Mouse (Mus musculus) WW6 (cell line): ENCODE measurements around the gene Nfkbid.
A peak's percentile ranks its signal among the peaks of the same experiment; 100 is the strongest.

Source experiments
- DNase-seq: peaks from one replicate; pipeline ENCODE4 v3.0.0-alpha.2; 2013; ENCODE audit warnings: low read depth, low spot score

The Nfkbid gene

DNA sequence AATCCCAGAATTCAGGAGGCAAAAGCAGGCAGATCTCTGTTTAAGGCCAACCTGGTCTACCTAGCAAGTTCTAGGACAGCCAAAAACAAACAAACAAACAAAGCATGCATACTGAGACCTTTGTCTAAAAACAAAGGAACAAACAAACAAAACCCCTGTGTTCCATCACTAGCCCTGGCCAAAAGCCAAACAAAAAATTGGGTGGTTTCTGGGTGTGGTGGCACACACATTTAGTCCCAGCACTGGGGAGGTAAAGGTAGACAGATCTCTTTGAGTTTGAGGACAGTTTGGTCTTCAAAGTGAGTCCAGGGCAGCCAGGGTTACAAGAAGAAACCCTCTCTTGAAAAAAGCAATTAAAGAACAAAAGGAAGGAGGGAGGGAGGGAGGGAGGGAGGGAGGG lies 7.8 kb downstream of the Nfkbid start:
- no peak for DNase-seq

DNA sequence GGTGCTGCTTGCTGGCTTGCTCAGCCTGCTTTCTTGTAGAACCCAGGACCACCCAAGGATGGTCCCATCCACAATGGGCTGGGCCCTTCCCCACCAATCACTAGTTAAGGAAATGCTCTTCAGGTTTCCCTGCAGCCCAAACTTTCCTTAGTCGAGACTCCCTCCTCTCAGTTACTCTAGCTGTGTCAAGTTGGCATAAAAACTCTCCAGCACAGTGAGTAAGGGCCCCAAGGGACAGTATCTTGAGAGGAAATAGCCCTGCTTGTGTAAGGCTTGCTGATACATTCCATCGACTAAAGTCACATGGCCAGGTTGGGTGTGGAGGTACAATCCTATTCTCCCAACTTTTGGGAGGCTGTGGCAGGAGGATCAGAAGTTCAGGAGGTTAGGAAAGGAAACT lies 8.7 kb downstream of the Nfkbid start:
- no peak for DNase-seq

DNA sequence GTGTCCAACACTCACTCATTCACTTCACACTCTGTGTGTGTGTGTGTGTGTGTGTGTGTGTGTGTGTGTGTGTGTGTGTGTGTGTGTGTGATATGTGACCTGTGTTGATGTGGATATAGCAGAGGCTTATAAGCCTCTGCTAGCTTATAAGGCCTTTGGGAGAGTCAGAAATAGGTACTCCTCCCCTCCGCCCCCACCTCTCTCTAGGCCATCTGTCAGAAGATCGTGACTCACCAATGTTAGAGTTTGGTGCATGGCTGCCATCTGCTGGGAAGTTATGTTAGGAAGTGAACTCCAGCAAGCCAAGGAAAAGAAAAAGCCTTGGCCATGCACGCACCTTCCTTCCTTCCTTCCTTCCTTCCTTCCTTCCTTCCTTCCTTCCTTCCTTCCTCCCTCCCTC lies 10.3 kb downstream of the Nfkbid start:
- DNase-seq = no peak

DNA sequence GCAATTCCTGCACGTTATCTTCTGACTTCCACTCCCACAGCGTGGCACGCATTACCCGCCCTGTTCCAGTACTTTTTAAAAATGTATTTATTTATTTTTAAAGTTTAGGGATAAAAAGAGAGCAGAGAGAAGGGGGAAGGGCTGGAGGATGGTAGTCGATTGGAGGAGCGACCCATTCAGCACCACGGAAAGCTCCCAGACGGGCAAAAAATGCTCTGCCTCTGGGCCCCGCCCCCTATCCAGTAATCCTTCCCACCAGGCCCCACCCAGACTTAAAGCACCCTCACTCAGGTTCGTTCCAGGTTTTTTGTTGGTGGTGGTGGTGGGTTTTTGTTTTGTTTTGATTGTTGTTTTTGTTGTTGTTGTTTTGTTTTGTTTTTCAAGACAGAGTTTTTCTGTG lies 12.7 kb downstream of the Nfkbid start:
- DNase-seq = no peak

DNA sequence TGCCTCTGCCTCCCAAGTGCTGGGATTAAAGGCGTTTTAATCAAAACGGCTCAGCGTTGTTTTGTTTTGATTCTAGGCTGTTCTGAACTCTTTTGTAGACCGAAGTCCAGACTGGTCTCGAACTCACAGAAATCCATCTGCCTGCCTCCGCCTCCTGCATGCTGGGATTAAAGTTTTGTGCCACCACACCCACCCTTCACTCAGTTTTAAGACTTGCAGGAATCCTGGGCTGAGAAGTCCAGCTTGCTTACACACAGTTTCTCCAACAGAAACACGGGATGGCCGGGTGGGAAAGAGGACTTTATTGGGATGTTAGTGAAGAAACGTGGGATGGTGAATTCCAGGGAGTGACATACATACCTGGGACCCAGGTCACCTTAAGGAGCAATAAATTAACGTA lies 13.2 kb downstream of the Nfkbid start:
- no peak for DNase-seq

DNA sequence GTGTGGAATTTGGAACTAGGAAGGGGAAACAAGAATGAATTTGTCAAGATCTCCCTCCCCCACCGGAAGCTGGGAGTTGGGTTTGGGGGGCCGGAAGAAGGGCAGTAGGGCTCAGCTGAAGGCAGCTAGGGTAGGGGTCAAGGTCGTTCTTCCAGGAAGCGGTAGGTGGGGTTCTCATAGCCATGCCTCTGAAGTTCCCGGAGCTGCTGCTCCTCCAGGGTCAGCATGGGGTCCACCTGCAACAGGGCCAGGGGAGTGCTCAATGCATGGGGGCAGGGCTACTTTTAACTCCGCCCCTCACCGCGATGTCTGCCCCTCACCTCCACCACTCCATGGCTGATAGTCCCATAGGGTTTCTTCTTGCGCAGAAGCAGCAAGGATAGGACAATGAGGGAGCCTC lies 13.6 kb downstream of the Nfkbid start:
- no peak for DNase-seq

DNA sequence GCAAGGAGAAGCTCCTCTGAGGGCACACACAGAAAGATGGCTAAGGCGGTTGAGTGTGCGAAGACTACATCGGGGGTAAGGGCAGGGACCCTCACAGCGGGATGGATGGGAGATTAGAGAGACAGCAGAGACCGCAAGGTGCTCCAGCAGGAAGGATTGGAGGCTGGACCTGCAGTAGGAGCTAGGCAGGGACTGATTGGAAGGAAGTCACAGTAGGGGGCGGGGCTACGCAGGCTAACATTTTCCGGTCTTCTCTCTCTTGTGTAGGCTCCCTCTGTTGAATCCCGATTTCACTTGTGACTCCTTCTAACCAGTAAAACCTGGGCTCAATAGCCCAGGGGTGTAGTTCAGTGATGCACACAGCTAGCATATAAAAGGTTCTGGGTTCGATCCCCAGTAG lies 15.3 kb downstream of the Nfkbid start:
- no peak for DNase-seq

DNA sequence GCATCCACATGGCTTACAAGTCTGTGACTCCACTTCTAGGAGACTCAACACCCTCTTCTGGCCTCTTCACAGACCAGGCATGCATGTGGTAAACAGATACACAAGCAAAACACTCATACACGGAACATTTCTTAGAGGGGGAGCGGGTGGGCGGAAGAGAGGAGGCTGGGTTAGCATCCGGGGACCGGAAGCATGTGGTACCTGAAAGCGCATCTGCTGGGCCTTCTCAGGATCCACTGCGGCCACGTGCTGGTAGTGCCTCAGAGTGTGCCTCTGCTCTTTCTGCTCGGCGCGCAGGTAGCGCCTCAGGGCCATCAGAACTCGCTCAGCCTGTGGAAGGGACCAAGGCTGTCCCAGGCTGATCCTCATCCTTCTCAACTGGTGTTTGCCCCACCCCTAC lies 18.2 kb downstream of the Nfkbid start:
- DNase-seq = no peak

DNA sequence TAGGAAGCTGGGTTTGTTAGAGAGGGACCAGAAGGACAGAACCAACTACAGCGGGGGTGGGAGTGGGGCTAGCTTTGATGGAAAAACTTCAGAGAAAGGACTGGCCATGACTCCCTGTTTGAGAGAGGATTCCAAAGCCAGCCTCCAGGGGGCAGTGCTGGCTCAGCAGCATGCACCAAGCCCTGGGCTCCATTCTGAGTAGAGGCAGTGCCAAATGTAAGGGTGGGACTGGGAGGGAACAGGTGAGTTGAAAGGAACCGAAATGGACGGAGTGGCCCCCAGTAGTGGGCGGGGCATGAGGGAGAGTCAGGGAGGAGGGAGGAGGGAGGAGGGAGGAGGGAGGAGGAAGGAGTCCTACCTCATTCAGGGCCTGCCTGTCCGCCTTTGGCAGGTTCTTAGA lies 19.2 kb downstream of the Nfkbid start:
- peak; percentile 57 for DNase-seq

DNA sequence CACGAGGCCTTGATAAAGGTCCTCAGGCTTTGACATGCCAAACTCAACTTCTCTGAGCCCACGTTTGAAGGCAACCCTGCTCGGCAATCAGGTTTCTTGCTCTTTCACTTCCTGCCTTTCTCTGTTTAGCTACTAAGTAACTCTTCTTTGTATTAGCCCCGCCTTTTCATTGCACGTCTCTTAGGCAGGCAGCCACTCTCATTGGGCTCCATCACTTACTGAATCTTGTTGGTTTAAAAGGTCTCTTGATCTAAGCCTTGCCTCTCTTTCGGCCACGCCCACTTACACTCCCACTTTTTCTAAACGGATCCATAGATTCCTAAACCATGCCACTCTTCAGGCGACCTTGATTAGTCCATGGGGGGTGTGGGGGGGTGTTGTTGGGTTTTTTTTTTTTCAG lies 22.2 kb downstream of the Nfkbid start:
- no peak for DNase-seq

DNA sequence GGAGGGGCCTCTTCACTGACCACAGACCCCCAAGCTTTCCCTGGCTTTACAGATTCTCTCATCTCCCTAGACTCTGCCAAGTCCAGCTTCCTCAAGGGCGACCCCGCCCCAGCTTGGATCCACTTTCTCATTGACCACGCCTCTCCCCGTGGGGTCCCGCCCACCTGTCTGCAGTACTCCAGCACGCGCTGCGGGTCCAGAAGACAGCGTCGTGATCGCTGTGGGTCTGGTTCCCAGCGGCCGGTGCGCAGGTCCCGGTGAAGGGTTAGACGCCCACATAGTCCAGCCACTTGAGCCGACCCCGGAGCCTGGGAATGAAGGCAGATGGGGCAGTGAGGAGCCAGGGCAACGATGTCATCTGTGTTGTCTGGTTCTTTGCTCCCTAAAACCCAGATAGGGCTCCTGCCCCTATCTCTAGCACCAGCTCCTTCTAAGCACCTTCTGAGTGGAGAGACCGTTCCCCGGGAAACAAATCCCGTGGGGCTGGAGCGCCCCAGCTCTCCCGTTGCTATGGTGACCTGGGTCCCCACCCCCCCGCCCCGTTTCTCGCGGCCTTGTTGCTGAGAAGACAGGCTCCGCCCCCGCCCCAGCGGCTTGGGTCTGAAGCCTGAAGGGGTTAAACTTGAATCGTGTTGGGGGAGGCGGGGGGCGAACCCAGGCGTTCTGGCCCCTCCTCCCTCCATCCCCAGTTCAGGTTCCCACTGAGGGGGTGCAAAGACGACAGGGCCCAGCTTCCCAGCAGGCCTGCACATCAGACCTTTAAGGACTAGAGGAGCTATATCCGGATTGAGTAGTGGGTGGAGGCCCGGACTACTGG lies 22.8 kb downstream of the Nfkbid start:
- DNase-seq = no peak

DNA sequence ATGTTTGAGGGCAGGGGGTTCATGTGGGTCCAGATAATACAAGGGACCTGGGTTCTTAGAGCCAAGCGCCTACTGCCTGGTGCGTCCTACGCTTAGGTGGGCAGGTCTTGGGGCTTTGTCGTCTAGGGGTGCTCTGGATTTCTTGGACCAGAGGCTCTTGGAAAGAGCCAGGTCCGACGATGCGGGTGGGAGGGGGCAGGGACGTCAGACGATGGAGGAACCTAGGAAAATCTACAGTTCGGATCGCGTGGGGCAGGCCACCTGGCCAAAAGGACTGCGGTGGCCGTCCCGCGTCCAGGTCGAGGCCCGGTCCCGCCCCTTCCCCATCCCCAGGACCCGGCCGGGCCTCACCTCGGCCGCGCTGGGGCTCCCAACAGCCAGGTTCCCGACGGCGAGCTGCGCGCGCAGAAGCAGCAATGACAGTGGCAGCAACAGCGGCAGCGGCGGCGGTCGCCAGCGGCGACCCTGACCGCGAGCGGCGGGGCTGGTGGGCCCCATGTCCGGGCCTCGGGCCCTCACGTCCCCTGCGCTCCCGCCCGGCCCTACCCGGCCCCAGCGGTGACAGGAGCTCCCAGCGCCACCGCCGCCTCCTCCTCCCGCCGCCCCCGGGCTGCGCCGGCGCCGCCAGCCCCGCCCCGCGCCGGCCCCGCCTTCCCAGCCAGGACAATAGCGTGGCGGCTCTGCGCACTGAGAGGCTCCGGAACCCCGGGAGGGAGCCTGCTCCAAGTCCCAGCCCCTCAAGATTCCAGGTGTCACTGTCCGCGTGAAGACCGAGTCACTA lies 23.6 kb downstream of the Nfkbid start, which contains the start of gene Aplp1:
TSS of gene Aplp1 (minus strand) at position 565 of the 781 bp plus-strand sequence.
- DNase-seq = no peak

DNA sequence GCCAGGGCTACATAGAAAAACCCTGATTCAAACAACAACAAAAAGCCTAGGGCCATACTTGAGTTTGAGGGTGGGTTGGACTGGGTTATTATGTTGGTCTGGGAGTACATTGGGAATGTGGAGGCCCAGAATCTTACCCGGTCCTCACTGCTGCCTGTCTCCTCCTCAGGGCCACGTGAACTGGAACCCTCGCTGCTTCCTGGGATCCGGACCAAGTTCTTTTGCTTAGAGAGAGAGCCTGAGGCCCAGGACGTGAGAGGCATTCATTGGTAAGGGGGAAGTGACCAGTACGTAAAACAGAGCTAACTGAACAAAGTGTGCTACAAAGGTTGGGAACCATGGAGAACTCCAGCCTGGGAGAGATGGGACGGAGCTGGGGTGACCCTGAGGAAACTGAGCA lies 28.7 kb downstream of the Nfkbid start:
- DNase-seq = no peak

DNA sequence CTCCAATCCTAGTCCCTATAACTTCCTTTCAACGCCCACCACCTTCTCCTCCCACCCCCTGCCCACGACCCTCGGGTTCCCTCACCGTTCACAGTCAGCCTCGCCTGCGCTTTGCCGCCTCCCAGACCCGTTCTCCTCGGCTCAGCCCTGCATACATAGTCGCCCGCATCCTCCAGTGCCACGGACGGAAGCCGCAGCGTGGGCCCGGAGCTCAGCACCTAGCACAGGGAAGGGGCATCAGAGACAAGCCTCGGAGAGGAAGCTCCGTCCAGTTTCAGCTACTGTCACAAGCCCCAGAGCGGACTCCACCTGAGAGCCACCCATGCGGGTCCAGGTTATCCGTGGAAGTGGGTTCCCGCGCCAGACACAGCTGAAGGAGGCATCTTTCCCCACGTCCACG lies 31.8 kb downstream of the Nfkbid start:
- no peak for DNase-seq

DNA sequence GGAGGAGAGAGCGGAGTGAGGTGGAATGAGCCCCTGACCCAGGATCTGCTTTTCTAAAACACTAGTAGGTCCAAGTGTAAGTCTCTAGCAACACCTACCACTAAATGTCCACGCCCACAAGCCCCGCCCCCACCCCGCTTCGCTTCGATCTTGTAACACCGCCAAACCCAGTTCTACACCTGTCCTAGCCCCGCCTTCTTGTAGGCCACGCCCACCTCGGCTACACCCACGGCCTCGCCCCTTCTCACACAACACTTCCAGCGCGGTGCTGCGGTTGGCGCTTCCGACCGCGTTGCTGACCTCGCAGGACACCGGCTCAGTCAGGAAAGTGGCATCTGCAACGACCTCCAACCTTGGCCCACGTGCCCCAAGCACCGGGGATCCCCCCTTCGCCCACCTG lies 32.2 kb downstream of the Nfkbid start:
- DNase-seq = peak; percentile 70

DNA sequence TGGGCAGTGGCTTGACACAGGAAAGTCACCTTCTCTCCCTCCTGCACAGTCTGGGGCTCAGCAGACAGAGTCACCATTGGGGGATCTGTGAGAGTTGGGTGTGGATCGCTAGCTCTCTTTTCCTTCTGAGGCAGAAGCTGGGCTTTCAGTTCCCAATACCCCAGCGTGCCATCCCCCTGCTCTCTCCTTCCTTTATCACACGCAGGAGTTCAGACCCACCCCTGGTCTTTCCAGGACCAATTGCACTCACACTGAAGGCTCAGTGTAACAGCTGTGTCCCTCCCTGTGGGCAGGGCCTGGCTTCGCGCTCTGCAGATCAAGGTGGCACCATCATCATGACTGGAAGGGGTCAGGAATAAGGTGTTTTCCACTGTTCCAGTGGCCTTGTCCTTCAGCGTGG lies 32.7 kb downstream of the Nfkbid start:
- no peak for DNase-seq

DNA sequence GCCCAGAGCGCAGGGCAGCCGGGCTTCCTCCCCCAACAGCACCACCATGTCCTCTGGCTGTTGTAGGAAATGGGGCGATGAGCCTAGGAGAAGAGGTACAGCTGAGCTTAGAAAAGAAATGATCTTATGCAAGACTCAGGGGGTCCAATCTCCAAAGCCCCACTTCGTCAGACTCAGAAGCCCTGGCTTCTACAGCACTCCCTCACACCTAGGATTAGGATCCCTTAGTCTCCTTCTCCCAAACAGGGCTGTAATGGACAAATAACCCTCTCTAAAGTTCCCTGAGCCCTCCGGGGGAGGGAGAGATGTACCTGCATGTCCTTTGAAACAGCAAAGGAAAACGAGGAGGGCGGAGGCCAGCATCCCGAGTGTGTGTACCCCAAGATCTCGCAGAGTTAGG lies 35.0 kb downstream of the Nfkbid start:
- no peak for DNase-seq

DNA sequence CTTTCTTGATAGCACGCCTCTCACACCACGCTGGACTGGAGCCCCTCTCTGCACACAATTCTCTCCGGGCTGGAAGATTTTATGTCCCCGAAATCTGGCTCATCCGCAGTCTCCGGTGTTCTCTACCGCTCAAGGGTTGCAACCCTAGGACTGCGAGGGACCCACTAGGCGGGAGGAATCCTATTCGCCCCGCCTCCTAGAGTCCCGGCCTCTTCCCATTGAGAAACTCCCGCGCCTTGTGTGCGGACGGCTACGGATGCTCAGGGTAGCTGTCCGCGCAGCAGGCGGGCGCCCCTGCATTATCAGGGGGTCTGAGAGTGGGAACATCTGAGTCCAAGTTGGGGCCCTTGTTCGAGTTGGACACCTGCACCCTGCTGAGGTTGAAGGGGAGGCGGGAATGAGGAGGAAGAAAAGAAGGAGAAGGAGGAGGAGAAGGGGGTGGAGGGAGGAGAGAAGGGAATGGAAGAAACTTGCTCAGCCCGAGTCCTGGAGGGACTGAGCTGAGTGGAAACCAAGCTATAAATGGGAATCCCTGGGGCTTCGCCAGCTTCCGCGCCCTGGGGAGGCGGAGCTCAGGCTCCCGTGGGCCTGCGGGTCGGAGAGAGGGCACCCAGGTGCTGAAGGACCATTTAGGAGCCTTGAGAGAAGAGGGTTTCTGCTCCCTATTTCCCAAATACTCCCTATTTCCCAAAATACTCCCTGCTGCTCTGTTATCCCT lies 35.5 kb downstream of the Nfkbid start:
- no peak for DNase-seq

DNA sequence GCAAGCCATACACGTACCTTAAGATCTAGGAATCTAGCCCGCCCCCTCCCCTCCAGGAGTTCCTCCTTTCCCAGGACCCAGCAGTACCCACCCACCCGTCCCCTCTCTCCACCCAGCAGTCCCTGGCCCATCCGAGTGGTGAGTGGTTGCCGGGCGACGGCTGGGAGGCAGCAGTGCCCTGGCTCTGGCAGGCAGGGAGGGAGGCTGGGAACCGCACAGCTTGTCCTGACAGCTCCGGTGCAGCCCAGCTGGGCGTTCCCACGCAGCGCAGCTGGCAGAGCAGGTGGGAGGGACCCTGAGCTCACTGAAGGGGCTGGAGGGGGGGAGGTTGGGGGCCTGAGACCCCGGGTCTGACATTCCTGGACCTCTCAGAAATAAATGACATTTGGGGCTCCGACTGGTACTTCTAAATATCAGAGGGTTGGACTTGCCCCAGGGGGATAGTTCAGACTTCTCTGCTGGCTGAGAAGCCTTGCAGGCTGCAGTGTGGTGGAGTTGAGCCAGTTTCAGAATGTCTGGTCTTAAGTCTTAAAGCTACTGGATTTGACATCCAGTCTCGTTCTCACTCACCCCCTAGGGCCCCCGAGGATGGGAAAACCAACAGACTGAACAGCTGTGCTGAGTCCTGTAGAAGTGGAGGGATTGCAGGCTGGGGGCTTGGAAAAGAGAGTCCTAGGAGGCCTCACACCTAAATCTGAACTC lies 36.2 kb downstream of the Nfkbid start, which contains the start of the genes Kirrel2 and Nphs1:
TSS of gene Kirrel2 (minus strand) at position 62 of the 702 bp plus-strand sequence.
TSS of gene Nphs1 (plus strand) at position 687 of the 702 bp plus-strand sequence.
- no peak for DNase-seq

DNA sequence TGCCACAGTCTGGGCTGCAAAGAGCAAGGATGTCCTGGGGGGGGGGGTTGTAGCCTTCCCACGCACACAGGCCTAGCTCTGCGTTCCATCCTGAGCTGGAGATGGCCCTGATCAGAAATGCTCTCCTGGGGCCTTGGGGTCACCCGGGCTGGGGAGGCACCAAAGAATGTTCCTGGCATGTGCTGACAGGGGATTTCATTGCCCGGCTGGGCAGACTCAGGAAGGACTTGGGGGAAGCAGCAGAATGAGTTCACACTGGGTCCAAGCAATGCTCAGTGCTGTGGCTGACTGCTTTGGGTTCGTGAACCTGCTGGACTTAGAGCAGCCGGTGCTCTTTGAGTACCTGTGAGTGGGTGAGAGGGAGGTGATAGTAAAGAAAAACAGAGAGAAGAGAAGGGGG lies 38.0 kb downstream of the Nfkbid start:
- no peak for DNase-seq

DNA sequence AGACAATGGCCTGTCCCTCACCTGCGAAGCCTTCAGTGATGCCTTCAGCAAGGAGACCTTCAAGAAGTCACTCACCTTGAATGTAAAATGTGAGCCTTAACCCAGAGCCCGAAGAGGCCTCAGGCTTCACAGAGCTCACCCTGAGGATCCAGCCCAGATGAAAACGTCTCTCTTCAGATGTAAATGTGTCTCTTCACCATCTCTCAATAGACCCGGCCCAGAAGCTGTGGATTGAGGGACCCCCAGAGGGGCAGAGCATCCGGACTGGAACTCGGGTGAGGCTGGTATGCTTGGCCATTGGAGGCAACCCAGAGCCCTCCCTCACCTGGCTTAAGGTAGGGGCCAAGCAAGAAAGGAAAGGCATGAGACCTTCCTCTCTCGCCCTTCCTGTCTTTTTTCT lies 42.0 kb downstream of the Nfkbid start:
- peak; percentile 50 for DNase-seq

DNA sequence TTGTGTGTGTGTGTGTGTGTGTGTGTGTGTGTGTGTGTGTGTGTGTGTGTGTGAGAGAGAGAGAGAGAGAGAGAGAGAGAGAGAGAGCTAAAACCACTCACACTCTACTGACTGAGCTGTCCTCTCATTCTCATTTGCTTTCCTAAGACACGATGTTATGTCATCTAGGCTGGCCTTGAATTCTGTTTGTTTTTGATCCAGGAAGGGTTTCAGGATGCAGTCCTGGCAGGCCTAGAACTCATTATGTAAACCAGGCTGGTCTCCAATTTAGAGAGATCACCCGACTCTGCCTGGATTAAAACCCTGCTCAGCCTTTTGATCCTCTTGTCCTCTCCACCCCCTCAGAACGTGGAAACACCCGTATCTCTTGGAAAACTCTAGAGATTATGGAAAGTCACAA lies 42.5 kb downstream of the Nfkbid start:
- DNase-seq = no peak
